Mouse (Mus musculus) frontal cortex, postnatal 14 days (tissue): ENCODE results near the gene Kif17.

Source experiments
- DNase-seq, 2 experiments: peaks; one replicate each; pipeline ENCODE4 v3.0.0; 2022; ENCODE audit warnings: low spot score in 2 of 2

Gene Kif17

DNA sequence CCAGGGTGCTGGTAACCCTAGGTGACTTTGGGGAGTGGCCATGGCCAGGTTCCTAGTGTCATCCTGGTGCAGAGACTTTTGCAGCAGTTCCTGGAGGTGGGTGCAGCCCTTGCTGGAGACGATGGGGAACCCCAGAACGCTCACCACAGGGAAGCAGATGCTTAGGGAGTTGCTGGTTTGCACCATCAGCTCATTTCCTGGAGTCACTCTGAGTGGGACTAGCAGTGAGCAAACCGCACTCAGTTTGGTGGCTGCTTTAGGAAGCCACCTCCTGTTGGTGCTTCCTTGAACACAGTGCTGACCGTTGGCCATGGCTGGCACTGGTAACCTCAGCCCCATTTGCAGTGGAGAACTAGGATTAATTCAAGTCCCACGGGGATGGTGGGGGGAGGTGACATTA, 9.2 kb downstream of the Kif17 start:
- DNase-seq: no peak

DNA sequence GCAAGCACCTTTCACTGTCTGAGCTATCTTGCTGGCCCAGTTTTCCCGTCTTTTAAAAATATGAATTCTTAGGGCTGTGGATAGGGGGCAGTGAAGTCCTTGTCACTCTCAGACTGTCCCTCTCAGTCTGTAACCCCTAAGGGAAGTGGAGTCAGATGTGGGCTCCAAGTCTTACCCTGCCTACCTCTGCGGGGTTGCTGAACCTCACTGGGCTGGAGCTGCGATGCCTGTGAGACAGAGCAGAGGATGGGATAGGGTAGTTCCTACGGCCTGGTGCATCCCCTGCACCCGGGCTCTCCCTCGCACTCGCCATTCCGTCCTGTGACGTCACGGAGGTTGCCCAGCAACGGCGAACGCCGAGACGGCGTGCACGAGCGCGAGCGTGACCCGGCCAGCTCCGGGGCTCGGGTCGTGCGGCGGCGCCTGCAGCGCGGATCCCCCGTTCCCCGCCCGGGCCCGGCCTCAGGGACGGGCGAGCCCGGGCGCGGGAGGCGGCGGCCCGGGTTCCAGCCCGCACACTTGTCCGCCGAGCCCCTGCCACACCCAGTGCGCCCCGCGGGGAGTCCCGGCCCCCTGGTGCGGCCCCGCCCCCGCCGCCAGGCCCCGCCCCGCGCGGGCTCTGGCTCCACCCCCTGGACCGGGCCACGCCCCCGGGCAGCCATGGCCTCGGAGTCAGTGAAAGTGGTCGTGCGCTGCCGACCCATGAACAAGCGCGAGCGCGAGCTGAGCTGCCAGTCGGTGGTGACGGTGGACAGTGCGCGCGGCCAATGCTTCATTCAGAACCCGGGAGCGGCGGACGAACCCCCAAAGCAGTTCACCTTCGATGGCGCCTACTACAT, 11.8 kb downstream of the Kif17 start:
- DNase-seq: peak; percentile 80 to 88

- DNase-seq: no peak
Observed at GRCm38 (mm10) chr4:138267869-138268268, 17.6 kb downstream of the Kif17 start.

DNA sequence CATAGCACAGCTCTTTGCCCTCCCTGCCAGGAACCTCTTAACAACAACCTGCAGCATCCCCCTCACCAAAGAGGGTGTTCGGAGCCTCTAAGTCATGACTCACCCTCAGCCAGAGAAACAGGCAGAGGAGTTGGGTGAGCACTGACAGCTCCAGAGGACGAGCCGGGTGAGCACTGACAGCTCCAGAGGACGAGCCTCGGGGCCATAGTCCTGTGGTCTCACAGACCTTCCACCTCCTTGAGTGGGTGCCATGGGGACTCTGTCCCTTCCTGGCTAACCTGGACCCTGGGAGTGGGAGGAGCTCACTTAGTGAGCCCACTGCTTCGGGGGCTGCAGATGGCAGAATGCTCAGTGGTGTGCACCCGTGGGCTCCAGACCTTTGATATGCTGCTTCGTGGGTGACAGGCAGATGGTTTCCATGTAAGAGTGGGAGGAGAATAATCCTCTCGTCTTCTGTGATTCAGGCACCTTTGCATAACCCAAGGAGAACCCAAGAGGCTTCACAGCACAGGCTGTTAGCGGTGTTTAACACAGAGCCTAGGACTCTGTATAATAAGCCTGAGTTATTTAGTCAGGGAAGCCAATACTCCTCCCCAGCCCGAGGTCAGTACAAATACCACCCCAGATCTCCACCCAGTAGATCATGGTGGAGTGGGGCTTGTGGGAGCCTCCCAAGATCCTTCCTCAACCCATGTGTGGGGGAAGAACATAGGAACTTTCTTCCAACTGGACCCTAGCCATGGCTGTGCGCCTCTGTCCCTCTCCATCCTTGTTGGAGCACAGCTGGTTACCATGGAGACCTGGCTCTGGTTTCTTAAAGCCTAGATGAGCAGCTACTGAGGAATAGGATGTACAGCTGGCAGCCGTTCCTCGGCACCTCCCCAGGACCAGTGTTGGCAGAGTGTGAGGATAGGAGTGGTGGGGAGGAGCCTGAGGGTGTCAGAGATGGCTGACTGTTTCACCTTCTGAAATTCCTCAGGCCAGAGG, 22.1 kb downstream of the Kif17 start:
- peak in 1 of 2 experiments; percentile 31 for DNase-seq

DNA sequence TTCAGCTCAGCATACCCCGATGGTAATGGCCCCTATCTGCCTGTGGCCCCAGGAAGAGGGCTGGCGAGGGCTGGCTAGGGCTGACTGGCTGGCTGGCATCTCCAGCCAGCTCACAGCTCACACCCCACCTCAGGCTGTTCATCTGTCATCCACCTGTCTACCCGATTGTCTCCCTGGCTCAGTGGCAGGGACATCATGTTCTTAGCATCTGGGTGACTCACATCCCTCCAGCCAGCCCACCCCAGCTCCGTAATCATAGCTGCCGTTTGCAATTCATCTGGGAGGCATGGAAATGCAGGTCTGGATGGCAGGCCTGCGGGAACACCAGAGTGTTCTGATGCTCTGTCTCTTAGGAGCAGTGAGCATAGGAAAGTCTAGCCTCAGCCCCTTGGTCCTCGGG, 28.1 kb downstream of the Kif17 start:
- no peak for DNase-seq

GRCm38 (mm10) chr4:138282834-138283233, 32.6 kb downstream of the Kif17 start:
- DNase-seq: peak; percentile 50 to 54

DNA sequence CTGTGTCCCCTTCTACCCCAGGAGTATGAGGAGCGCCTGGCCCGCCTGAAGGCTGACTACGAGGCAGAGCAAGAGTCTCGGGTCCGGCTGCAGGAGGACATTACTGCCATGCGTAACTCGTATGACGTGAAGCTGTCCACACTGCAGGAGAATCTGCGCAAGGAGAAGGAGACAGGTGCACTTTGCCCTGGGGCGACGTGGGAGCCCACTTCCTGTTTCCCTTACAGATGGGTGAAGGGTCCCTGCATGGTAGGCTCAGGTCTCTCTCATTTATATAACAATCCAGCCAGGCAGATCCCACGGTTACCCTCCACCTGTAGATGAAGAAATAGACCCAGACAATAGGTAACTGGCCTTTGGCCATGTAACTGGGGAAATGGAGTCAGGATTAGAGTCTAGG, 36.2 kb downstream of the Kif17 start:
- DNase-seq: no peak

DNA sequence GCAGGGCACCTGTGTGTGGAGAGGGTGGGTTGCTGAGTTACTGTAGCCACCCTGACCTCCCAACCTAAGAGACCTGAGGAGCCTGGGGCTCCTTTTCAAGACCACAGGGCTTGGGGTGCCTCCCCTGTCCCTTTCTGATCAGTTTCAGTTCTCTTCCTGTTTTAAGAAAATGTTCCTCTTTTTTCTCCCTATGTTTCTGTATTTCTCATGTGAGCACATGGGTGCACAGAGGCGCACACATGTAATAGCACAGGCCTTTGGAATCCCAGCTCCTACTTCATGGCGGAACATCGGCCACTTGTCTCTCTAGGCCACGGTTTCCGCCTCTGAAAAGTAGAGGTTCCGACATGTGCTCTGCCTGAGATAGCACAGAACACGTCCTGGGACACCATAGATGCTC, 38.5 kb downstream of the Kif17 start:
- no peak for DNase-seq

GRCm38 (mm10) chr4:138292028-138292427, 41.8 kb downstream of the Kif17 start:
- DNase-seq: no peak

DNA sequence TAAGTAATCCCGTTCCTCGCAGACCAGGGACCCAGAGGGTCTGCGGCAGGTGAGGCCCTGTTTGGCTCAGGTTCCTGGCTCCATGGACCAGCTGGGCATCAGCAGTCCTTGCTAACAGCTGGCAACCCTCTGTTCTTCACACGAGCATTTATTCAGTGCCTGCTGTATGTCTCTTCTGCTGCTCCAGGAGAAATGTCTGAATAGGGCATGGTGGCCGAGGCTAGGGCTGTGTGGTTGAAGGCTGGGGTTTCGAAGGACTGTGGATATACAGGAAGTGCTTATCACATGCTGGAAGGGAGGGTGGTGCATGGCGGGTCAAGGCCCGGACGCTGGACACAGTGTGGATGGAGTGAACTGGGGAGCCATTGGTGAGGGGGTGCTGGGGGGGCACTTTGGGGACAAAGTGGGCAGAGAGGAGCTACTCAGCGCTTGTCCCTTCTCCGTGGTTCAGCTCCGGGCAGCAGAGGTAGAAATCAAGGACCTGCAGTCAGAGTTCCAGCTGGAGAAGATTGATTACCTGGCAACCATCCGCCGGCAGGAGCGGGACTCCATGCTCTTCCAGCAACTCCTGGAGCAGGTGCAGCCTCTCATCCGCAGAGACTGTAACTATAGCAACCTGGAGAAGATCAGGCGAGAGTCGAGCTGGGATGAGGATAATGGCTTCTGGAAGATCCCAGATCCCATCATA, 43.2 kb downstream of the Kif17 start:
- no peak for DNase-seq

DNA sequence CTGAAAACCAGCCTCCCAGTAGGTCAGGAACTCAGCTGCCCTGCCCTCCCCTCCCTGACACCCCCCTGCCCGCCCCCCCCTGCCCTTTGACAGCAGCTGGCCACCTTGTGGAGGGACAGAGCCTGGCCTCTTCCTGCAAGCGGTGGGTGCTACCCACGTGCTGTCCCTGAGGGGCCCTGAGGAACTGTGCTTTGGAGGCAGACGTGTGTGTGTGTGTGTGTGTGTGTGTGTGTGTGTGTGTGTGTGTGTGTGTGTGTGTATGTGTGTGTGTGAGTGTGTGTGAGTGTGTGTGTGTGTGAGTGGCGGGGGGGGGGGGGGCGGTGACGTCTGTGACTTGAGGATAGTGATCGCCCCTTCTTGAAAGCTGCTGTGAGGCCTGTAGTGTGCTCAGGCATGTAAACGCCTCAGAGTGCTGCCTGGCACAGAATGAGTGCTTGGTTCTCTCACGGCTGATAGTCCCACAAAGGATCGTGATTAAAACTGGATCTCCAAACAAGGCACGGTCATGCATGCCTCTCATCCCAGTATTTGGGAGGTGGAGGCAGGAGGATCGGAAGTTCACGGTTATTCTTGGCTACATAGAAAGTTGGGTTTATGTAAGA, 43.8 kb downstream of the Kif17 start:
- DNase-seq: no peak

GRCm38 (mm10) chr4:138301271-138301780, 51.1 kb downstream of the Kif17 start:
- DNase-seq: no peak

DNA sequence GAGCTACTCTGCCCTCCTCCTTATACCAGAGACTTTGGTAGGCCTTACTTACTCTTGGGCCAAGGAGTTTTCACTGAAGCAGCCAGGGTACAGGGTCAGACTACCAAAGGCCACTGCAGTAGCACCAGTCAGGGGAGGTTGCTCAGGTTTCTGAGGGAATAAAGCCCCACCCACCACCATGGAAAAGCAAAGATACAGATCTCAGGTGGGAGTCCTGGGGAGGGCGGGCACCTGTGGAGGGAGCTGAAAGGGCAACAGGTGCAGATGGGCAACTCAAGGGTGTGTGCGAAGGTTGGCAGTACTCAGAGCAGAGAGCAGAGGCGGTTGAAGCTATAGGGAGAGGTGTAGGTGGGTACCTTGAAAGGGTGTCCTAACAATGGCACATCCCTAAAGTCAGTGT, 52.8 kb downstream of the Kif17 start:
- no peak for DNase-seq

DNA sequence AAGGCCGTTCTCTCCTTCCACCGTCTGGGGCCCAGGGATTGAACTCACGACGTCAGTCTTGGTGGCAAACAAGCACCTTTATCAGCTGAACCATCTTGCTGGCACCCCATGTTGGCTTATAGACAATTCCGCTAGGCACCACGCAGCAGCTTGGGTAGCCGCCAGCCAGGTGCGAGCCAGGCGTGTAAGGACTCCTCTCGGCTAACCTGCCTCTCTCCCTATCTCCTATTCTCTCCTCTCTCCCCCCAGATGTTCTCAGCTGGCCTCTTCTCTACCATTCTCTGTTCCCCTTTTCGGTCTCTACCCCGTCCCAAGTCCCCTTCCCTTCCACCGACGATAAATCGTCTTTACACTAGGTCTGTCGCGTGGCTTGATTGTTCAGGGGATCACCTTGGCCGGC, 53.5 kb downstream of the Kif17 start:
- DNase-seq: no peak

DNA sequence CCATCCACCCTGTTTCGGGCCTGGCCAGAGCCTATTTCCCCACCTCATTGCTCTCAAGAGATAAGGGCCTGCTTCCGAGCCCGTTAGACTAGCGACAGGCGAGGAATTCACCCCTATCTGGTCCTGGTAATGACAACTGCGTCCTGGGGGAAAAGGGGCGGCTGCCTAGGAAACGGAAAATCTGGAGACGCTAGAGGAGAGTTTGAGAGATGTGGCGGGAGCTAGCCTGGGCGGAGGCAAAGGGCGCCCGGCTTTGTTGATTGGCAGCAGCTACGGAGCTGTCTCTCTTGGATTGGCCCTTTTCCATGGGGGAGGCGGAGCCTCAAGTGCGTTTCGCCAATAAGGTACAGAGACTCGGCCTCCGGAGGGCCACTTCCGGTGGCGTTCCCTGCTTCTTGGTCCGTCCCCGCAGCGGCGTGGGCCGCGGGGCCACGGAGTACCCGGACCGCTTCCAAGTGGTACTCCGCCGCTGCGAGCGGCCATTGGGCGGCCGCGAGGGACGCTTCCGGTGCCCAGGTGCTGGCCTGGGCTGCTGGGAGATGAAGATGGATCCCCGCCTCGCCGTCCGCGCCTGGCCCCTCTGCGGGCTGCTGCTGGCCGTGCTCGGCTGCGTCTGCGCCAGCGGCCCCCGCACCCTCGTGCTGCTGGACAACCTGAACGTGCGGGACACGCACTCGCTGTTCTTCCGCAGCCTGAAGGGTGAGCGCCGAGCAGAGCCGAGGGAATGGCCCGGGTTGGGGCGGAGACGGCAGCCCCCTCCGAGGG, 54.3 kb downstream of the Kif17 start, which contains the start of gene Ddost:
Ddost (plus strand) TSS at position 391 of the 765 bp plus-strand sequence.
- peak; percentile 98 for DNase-seq

DNA sequence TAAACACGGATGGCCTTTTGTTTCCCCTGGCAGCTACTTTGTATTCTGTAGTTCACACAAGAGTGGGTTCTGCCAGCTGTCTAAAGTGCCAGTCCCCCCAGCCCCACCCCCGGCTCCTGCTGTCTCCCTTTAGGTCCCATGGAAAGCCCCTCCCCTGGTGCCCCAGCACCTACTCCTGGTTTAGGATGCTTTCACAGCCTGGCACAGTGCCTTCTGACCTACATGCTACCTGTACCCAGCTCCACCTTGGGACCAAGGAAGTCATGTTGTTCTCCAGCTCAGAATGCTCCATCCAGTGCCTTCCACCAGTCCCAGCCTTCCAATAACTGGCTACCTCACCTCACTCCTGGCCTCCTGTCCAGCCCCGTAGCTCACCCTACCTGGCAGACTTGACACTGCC, 56.8 kb downstream of the Kif17 start:
- DNase-seq: no peak

DNA sequence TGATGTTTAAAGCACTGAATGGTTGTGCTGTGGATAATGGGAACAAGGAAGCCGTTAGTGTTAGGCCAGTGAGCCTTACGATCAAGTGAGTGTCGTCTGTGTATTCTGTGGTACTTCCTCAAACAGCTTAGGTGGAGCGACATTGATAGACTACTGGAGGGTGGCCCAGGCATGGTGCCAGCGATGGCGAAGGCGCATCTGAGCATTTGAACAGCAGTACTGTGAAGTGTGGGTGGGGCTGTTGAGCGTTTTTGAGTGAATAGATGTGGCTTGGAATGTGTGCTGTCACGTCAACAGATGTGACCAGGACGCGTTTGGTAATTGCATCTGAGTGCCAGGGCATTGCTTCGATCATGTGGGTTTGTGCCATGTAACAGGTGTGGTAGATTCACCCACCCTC, 57.5 kb downstream of the Kif17 start:
- DNase-seq: no peak

DNA sequence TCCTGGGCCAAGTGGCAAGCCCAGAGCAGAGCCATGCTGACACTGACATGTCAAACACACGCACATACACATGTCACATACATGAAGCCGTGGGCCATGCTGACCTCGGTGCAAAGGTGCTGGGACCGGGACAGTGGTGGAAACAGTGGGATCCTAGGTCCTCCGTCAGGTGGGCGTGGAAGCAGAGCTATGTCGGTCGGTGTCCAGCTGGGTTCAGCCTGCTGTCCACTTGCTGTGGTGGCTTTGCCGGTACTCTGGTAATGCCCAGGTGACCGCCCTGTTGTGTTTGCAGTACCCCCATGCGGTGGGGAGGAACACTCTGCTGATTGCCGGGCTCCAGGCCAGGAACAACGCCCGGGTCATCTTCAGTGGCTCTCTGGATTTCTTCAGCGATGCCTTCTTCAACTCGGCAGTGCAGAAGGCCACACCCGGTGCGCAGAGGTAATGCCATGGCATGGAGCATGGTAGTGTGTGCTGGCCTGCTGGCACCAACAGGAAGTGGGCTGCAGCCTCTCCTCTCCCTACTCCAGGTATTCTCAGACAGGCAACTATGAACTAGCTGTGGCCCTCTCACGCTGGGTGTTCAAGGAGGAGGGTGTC, 60.2 kb downstream of the Kif17 start:
- no peak for DNase-seq

DNA sequence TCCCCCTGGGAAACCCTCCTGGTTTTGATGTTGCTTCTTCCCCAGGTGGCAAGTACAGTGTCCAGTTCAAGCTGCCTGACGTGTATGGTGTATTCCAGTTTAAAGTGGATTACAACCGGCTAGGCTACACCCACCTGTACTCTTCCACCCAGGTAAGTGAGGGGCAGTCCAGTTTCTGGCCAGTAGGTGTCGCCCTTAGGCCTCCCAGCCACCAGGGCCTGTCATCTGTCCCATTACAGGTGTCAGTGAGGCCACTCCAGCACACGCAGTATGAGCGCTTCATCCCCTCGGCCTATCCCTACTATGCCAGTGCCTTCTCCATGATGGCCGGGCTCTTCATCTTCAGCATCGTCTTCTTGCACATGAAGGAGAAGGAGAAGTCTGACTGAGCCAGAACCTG, 61.4 kb downstream of the Kif17 start:
- DNase-seq: no peak

GRCm38 (mm10) chr4:138312105-138312504, 61.9 kb downstream of the Kif17 start:
- DNase-seq: no peak
